Mouse (Mus musculus) embryo, embryonic 10.5 days (tissue): ENCODE measurements at regions not wholly inside any gene's neighbourhood (a gene's known extent, or its start where the extent isn't known, plus 50 kb on each side); places are given as distances from the start of the nearest gene placed in this dataset.

Experiments used
- DNase-seq: peaks from one replicate; pipeline ENCODE4 v3.0.0-alpha.2; 2015; ENCODE audit warnings: low spot score

GRCm38 (mm10) chr1:112123012-112123411 lies 258.3 kb upstream of the Dsel start:
- no peak for DNase-seq

- no peak for DNase-seq
These were observed 238.7 kb upstream of the Dsel start for GRCm38 (mm10) chr1:112103451-112103850.

GRCm38 (mm10) chr1:112059909-112060308 lies 195.2 kb upstream of the Dsel start:
- DNase-seq = no peak

- DNase-seq = no peak
These were observed 189.2 kb upstream of the Dsel start for GRCm38 (mm10) chr1:112053926-112054325.

GRCm38 (mm10) chr1:112043061-112043460 lies 178.3 kb upstream of the Dsel start:
- DNase-seq = no peak

- peak; percentile 4 for DNase-seq
These were observed 175.2 kb upstream of the Dsel start for GRCm38 (mm10) chr1:112039878-112040277.

- no peak for DNase-seq
These were observed 163.8 kb upstream of the Dsel start for GRCm38 (mm10) chr1:112028533-112028932.
